Mouse (Mus musculus): ENCODE measurements at regions not wholly inside any gene's neighbourhood (a gene's known extent, or its start where the extent isn't known, plus 50 kb on each side); places are given as distances from the start of the nearest gene placed in this dataset.

DNA sequence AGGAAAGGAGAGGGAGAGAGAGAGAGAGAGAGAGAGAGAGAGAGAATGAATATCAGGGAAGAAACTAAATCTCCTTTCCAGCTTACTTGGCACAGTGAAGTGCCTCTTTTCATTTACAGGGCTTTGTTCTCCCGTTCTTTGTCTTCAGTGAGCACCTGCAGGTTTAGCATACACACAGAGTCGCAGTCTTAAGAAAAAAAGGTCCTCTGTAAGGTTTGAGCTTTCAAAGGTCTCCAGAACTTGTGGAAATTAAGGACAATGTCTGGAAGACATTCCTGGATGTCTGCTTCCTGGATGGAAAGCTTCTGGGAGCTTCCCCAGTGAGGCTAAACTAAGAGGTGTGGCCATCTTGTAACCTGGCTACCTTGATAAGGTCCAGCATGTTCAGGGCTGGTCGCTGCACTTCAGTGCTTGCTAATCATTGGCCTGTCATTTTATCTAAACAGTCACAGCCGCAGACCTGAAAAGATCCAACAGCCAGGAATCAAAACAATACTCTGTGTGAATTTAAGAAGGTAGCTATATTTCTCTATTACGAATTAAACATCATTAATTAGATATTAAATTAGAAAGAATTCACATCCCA lies 113.1 kb upstream of the Ralgapa2 start:
- DNase-seq (ENCODE audit: low spot score): no peak

GRCm38 (mm10) chr2:146626531-146626930 lies 114.4 kb upstream of the Ralgapa2 start:
- DNase-seq (ENCODE audit: low spot score): no peak

DNA sequence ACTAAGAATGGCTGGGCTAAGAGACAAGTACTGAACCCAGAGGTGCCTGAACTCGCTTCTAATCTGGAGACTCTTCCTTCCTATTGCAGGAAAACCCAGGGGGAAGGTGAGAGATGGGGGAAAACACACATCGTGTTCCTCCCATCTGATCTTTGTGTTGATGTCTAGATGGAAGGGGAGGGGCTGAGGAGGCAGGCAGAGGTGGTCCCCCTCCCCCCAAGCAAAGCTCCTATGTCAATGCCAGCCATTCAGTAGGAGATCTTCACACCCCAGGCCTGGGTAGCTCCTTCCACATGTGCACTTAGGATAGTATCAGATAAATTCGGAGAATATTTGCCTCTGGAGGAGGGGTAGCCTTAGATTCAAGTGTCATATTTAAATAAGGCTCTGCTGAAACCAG lies 118.0 kb upstream of the Ralgapa2 start:
- DNase-seq (ENCODE audit: low spot score): no peak

DNA sequence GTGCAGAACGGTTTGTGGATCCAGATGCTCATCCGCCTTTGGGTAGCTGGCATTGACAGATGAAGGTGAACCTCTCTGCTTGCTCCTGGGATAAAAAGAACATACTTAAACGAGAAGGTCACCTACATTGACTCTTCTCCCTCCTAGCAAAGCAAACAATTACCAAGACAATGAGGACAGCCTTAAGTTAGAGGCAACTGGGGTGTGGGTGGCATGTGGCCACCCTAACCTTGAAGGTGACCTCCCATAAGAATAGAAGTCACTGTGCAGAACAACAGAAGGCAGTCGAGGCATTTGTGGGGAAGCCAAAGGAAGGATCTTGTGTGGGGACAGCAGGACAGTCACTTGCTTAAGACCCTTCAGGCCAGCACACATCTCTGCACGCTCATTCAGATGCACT lies 119.0 kb upstream of the Ralgapa2 start:
- DNase-seq (ENCODE audit: low spot score): no peak

- peak; percentile 88 for DNase-seq (ENCODE audit: low spot score)
Measured at GRCm38 (mm10) chr2:146633329-146634070, 121.4 kb upstream of the Ralgapa2 start.

DNA sequence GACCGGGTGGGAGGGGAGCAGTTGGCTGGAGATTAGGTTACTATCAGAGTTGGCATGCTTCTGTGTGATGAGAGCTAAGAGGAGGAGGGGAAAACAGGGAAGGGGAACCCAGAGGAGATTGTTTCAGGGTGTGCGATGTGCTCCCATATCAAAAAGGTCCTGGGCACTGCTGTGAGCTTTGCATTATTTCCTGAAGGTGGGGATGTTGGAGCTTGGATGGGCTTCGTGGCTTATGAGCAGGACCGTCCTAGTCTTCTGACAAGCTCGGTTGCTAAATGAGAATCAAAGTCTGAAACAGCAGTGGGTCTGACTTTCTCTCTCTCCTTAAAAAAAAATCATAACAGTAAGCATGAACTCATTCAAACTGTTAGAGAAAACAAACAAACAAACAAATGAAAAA lies 125.4 kb upstream of the Ralgapa2 start:
- no peak for DNase-seq (ENCODE audit: low spot score)

DNA sequence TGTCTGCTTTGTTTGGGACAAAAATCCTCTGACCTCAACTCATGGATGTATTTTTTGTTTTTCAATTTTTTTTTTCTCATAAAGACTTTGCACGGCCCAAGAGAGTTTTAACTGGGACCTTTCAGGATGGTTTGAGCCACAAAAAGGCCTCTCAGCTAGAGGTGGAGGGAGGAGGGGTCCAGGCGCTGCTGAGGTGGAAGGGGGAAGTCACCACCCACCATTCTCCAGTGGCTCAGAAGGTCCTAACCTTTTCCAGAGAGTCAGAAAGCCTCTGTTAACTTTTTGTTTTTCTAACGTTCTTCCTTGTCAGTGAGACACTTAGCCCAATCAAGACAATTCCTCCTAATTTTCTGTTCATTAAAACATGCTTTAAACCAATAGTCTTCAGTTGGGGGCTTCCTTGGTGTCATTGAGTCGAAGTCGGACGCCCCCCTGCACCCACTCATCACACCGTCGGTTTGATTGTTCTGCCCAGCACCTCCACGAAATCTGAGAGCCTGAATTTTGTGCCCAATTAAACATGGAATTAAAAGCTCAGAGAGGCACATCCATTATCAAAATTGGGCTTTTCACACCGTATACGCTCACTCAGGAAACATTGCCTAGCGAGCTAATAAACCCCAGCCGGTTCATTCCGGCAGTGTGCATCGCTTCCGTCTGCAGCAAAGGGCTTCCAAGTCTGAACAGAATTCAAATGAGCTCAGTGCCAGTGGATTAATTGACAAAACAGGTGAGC lies 134.3 kb upstream of the Ralgapa2 start:
- peak; percentile 18 for DNase-seq (ENCODE audit: low spot score)

- no peak for DNase-seq (ENCODE audit: low spot score)
Measured at GRCm38 (mm10) chr2:146646973-146647282, 134.8 kb upstream of the Ralgapa2 start.

GRCm38 (mm10) chr2:146661346-146661745 lies 149.2 kb upstream of the Ralgapa2 start:
- no peak for DNase-seq (ENCODE audit: low spot score)

GRCm38 (mm10) chr2:146672761-146673160 lies 160.6 kb upstream of the Ralgapa2 start:
- DNase-seq (ENCODE audit: low spot score): no peak

DNA sequence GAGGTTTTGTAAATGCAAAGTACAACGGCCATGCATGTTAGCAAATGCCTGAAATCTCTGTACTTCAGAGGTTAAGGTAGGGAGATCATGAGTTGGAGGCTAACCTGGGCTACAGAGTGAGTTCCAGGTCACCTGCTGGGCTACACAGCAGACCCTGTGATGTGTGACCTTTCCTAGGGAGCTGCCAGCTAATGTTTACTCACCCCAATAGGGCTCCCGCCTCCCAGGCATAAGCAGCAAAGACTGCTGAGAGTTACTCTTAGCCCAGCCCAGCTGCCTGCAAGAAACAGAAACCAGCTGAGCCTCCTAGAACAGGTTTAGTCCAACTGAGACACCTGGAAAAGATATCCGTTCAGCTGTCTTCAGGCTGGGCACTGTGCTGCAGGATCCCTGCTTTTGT lies 169.8 kb upstream of the Ralgapa2 start:
- no peak for DNase-seq (ENCODE audit: low spot score)

DNA sequence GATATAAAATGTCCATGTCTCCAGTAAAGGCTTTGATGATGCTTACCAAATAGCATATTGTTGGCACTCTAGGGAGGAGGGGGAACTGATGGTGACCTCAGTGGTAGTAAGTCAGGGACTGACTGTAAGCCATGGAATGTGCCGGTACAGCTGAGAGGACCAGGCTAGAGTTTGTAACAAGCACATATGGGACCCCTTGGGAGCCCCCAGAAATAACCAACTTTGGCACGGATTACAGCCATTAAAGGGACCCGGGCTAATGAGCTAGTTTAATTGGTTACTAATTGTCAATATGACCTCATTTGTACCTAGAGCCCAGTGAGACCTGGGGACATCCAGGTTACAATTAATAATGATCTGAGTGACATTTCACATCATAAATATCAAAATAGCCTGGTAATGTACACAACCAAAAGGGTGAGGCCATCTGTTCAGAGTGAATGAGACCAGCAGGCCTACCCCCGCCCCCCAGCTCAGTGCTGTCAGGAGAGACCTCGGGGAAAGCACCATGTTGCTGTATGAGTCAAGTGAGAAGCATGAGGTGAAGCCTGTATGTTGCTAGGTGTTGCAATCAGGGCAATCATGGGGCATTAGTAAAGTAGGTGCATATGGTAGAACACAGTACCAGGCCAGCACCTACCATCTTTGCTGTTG lies 169.7 kb upstream of the Kiz start:
- DNase-seq (ENCODE audit: low spot score): no peak

- DNase-seq (ENCODE audit: low spot score): no peak
Measured at GRCm38 (mm10) chr2:146688544-146688943, 167.1 kb upstream of the Kiz start.

GRCm38 (mm10) chr2:146693484-146693883 lies 162.2 kb upstream of the Kiz start:
- DNase-seq (ENCODE audit: low spot score): no peak

DNA sequence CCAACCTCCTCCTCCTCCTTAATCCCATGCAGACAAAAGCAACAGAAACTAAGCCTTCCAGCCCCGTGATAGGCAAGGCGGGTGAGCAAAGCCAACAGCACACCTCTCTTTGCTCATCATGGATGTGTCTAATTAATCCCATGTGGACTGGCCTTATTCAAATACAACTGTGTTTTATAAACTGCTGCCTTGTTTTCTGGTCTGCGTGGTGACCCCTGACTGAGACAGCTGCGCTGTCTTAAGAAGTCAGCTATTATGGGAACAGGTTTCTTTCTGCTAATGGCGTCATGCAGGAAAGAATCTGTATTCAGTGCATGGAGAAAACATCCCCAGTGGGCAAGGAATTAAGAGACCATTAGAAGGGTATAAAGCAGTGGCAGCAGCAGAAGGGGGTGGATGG lies 161.6 kb upstream of the Kiz start:
- DNase-seq (ENCODE audit: low spot score): peak; percentile 10

DNA sequence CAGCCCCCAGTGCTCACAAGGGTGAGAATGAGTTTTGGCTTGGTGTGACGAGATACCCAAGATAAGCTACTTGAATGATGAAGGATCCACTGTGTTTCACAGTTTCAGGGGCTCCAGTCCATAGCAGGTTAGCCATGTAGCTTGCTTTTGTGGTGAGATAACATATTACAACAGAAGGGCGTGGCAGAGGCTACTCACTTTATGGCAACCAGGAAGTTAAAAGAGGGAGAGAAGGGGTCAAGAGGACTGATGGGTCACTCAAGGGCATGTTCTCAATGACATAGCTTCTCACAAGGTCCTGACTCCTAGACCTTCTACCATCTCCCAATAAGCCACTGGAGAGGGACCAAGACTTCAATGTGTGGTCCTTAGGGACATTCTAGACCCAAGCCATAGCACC lies 159.4 kb upstream of the Kiz start:
- no peak for DNase-seq (ENCODE audit: low spot score)

GRCm38 (mm10) chr2:146696727-146697126 lies 158.9 kb upstream of the Kiz start:
- no peak for DNase-seq (ENCODE audit: low spot score)

GRCm38 (mm10) chr2:146710676-146711075 lies 145.0 kb upstream of the Kiz start:
- DNase-seq (ENCODE audit: low spot score): peak; percentile 57

DNA sequence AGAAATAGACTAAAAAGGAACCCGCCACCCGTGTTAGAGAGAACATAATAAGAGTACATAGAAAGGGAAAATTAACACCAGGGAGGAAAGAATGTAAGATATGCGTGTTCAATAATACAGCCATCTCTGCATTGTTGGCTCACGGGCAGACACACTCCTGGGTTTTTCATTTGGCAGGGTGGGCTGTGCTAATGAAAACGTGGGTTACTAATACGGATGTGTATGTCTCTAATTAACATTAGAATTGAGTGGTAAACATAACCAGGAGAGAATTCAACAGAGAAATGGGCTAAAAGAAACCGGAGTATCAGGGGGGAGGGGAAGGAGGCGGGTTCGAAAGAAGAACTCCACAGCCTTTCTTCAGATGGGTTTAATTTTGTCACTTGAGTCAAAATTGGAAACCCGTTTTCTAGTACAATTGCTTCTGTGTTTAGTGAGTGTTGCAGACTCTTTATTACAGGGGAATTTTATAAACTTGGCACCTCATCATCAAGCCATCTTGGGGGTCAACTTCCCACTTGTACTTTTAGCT lies 134.4 kb upstream of the Kiz start:
- peak; percentile 9 for DNase-seq (ENCODE audit: low spot score)

- DNase-seq (ENCODE audit: low spot score): peak; percentile 56
Measured at GRCm38 (mm10) chr2:146722351-146723025, 133.2 kb upstream of the Kiz start.

DNA sequence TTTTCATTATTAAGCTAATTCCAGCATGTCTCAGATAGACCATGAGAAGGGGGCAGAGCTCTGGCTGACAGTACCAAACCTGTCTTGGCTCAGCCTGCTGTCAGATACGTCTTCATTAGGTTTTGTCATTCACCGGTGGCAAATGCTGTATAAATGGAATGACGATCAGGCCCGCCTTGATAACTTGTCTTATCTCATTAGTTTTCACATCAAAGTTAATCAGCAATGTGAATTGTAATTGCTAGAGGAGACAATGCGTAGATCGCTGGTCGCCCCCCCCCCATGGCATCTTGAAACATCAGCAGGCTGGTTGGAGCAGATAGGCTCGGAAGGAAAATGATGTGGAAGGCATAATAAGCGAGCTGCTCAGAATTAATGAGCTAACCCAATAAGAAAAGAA lies 132.5 kb upstream of the Kiz start:
- peak; percentile 66 for DNase-seq (ENCODE audit: low spot score)

DNA sequence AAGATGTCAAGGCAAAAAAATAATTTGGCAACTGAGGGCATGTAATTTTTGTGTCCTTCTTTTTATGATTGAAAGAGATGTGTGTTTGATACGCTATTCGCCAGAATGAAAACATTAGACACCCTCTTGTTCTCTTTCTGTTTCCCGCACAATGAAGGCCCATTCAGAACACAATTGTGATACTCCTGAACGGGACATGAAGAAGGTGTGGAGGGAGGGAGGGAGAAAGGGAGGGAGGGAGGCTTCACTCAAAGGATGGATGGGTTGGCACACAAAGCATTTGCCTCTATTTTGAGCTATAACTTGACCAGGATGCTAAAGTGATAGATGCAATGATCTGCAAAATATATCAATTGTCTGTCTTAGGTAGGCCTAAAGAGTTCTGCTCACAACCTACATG lies 132.0 kb upstream of the Kiz start:
- no peak for DNase-seq (ENCODE audit: low spot score)
